Mouse (Mus musculus) cortical plate, adult 2 months (tissue): ENCODE results near the gene Tmem51.

ENCODE experiments used
- CTCF ChIP-seq: fragments of 200-500 bp; IDR thresholded peaks from 2 replicates; pipeline ENCODE4 v1.5.1; 2011; ENCODE audit warnings: mild to moderate bottlenecking, control low read depth, low read length; ENCODE audit not compliant: insufficient read depth; ENCODE audit errors: extremely low read depth
- POLR2A ChIP-seq: fragments of 200-500 bp; IDR thresholded peaks from 2 replicates; pipeline ENCODE4 v1.6.1; 2011; ENCODE audit warnings: mild to moderate bottlenecking, low read length, control low read depth; ENCODE audit not compliant: insufficient read depth; ENCODE audit errors: extremely low read depth

GRCm38 (mm10) chr4:142070840-142071239, 13.3 kb downstream of the Tmem51 start:
- TF ChIP-seq POLR2A (no peak), CTCF (no peak)
